Mouse (Mus musculus): ENCODE results near the gene Lancl1. TPM values are rescaled to one million over a fixed set of nuclear protein-coding genes. Genes with fewer than 3 reads are reported as not detected.

The Lancl1 gene
- polyA plus RNA-seq, 1 experiment from 2014 or later: 25.8 TPM

DNA sequence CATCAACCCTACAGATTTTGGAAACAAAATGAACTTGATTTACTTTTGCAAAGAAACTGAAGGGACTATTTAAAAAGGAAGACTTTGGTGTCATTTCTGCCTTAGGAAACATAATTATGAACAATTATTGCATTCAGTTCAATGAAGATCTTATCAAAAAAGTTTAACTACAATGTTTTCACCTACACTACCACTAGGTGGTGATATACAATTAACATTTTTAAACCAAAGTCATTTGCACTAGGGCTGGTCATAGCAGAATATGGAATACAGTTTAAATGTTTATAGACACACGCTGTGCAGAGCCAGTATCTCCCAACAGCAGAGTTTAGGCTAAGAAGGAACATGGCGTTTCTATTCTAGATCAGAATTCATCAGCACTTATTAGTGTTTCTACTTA lies 24.5 kb downstream of the Lancl1 start:
- WGBS (ENCODE audit: insufficient replicate concordance): 53% methylated on average over 2 of the region's 2 CpGs
- H3K9me3 ChIP-seq (replicated peaks): no peaks in the 10 kb centered on the region
- DNase-seq: no peak
- no peak overlapping the region for H3K9ac ChIP-seq
- no peaks in the 10 kb centered on the region for H3K27me3 ChIP-seq
- 0 out of 2 replicates have a peak, but pooled peaks cover 3% of the 10 kb centered on the region for H3K36me3 ChIP-seq
- H3K4me2 ChIP-seq: no peak overlapping the region
- ATAC-seq (ENCODE audit: low read depth): no peak
- no peak overlapping the region for H3K4me3 ChIP-seq (replicated peaks)
- H3K4me1 ChIP-seq (replicated peaks): no peaks in the 10 kb centered on the region
- H3K27ac ChIP-seq: no peak overlapping the region

DNA sequence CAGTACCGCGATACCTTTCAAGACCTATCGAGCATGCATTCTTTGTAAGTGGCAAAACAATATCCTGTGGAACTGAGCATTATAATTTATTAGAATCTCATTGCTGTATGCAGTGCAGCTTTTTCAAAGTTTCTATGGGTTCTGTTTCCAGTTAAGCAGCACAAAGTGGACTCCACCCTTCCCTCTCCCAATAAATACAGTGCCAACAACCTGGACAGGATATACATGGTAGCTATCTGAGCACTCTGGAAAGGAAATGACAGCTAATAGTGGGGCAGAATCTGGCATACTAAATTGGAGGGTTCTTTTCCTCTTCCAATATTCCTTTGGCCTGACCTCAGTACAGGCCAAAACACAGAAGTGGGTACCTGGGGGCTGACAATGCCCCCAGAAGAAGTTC lies 28.2 kb downstream of the Lancl1 start:
- Histone ChIP-seq H3K4me3 (replicated peaks) (no peak overlapping the region), H3K27me3 (no peaks in the 10 kb centered on the region), H3K4me2 (no peak overlapping the region), H3K9ac (no peak overlapping the region), H3K9me3 (replicated peaks) (no peaks in the 10 kb centered on the region), H3K4me1 (replicated peaks) (no peaks in the 10 kb centered on the region), H3K36me3 (peaks cover 8% of the 10 kb centered on the region; the same call in 1 of the 2 replicates), H3K27ac (no peak overlapping the region)
- WGBS (ENCODE audit: insufficient replicate concordance): 86% methylated on average over 3 of the region's 3 CpGs
- DNase-seq (no peak), ATAC-seq (ENCODE audit: low read depth) (no peak)

DNA sequence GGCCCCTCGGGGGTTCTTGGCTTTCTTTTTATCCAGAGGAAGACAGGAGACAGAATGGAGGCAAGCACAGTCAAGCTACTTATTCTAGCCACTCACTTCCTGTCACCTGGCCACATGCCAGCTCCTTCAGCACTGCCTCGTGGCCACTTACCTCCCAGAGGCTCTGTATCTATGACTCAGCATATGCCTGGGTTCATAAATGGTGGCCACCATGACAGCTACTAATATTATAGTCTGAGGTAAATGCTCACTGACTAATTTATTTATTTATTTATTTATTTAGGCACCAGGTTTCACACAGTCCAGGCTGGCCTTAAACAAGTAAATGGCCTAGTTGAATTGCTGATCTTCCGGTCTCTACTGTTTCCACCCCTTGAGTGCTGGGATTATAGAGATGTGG lies 35.0 kb downstream of the Lancl1 start:
- Histone ChIP-seq H3K36me3 (peaks cover 34% of the 10 kb centered on the region), H3K27ac (no peak overlapping the region), H3K4me2 (no peak overlapping the region), H3K27me3 (no peaks in the 10 kb centered on the region), H3K4me1 (replicated peaks) (peaks cover 3% of the 10 kb centered on the region), H3K4me3 (replicated peaks) (no peak overlapping the region), H3K9me3 (replicated peaks) (no peaks in the 10 kb centered on the region), H3K9ac (no peak overlapping the region)
- no peak for ATAC-seq (ENCODE audit: low read depth)
- 47% methylated on average over 3 of the region's 3 CpGs for WGBS (ENCODE audit: insufficient replicate concordance)
- no peak for DNase-seq

DNA sequence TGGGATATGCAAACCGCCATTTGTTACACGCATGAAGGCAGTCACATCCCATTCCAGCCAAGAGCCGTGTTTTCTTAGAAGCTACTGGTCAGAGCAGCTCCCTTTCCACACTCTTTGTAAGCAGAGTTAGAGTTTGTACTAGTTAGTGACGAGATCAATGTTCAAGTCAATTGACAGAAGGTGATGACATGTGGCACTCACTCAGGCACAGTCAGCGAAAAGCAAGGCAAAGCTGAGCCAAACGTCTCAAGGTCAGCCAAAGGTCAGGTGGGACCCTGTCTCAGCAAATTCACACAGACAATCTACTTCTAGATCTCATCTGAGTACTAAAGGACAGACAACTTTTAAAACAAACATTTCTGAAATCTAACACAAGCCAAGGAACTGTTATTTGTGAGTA lies 36.4 kb downstream of the Lancl1 start:
- H3K4me2 ChIP-seq: no peak overlapping the region
- H3K9me3 ChIP-seq (replicated peaks): no peaks in the 10 kb centered on the region
- DNase-seq (no peak), ATAC-seq (ENCODE audit: low read depth) (no peak)
- 76% methylated on average over 6 of the region's 6 CpGs for WGBS (ENCODE audit: insufficient replicate concordance)
- H3K4me3 ChIP-seq (replicated peaks): no peak overlapping the region
- peaks cover 34% of the 10 kb centered on the region for H3K36me3 ChIP-seq
- no peak overlapping the region for H3K9ac ChIP-seq
- no peak overlapping the region for H3K27ac ChIP-seq
- H3K4me1 ChIP-seq (replicated peaks): peaks cover 14% of the 10 kb centered on the region
- no peaks in the 10 kb centered on the region for H3K27me3 ChIP-seq

DNA sequence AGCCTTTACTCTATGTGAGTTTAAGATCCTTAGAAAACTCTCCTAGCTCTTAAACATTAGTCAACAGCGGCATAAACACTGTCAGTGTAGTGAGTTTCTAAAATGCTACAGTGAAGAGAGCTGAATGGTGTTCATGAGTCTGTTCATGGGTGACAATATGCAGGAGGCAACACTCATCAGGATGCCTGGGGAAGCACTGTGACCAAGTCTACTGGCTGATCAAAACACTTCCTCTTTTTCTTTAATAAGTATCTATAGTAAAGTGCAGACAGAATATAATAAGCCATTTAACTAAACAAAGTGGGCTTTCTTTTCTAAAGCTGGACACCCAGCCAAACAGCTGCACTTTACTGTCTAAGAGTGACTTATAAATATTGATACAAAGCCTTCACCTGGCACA lies 37.3 kb downstream of the Lancl1 start:
- Histone ChIP-seq H3K27ac (no peak overlapping the region), H3K4me2 (no peak overlapping the region), H3K4me3 (replicated peaks) (no peak overlapping the region), H3K36me3 (peaks cover 30% of the 10 kb centered on the region), H3K4me1 (replicated peaks) (peaks cover 14% of the 10 kb centered on the region), H3K9ac (no peak overlapping the region), H3K9me3 (replicated peaks) (no peaks in the 10 kb centered on the region), H3K27me3 (no peaks in the 10 kb centered on the region)
- 72% methylated on average over 1 of the region's 1 CpGs for WGBS (ENCODE audit: insufficient replicate concordance)
- DNase-seq (no peak), ATAC-seq (ENCODE audit: low read depth) (no peak)

DNA sequence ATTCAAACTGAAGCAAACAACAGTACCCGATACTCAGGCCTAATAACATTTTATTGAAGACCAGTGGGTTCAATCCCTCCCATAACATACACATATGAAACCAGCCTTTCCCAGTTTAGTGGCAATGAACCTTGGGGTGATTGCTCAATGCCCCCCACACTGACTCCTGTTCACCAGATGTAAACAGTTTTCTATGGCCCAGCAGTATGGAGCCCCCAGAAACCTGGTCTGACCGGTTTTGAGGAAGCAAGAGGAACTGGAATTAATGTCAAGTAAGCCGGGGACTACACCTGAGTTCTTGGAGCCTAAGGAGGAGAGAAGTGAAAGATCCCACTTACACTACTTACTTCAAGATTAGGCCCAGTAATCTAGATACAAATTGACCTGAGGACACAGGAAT lies 38.2 kb downstream of the Lancl1 start:
- DNase-seq (no peak), ATAC-seq (ENCODE audit: low read depth) (no peak)
- Histone ChIP-seq H3K4me3 (replicated peaks) (no peak overlapping the region), H3K27ac (no peak overlapping the region), H3K27me3 (no peaks in the 10 kb centered on the region), H3K36me3 (peaks cover 26% of the 10 kb centered on the region), H3K9me3 (replicated peaks) (no peaks in the 10 kb centered on the region), H3K4me2 (no peak overlapping the region), H3K9ac (no peak overlapping the region), H3K4me1 (replicated peaks) (peaks cover 14% of the 10 kb centered on the region)
- WGBS (ENCODE audit: insufficient replicate concordance): 70% methylated on average over 3 of the region's 3 CpGs

DNA sequence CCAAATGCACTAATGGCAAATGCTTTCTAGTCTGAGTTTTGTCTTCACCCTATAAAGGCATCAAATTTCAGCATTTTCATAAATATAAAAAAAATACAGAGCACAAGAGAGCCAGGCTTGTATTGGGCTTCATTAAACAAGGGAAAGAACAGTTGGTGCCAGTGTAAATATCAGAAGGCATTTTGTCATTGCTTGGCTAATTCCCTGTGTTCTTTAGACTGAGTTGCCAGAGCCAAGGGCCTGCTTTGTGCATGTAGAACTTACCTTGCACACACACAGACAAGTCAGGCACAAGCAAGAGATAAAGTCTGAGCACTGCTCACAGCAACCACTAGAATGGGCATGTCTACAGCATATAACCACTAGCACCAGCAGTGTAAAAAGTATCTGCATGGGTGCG lies 40.1 kb downstream of the Lancl1 start:
- peaks cover 14% of the 10 kb centered on the region for H3K4me1 ChIP-seq (replicated peaks)
- ATAC-seq (ENCODE audit: low read depth) (no peak), DNase-seq (no peak)
- no peak overlapping the region for H3K27ac ChIP-seq
- H3K36me3 ChIP-seq: peaks cover 9% of the 10 kb centered on the region; the same call in 1 of the 2 replicates
- no peaks in the 10 kb centered on the region for H3K27me3 ChIP-seq
- no peak overlapping the region for H3K9ac ChIP-seq
- 88% methylated on average over 1 of the region's 1 CpGs for WGBS (ENCODE audit: insufficient replicate concordance)
- no peaks in the 10 kb centered on the region for H3K9me3 ChIP-seq (replicated peaks)
- H3K4me3 ChIP-seq (replicated peaks): no peak overlapping the region
- no peak overlapping the region for H3K4me2 ChIP-seq

DNA sequence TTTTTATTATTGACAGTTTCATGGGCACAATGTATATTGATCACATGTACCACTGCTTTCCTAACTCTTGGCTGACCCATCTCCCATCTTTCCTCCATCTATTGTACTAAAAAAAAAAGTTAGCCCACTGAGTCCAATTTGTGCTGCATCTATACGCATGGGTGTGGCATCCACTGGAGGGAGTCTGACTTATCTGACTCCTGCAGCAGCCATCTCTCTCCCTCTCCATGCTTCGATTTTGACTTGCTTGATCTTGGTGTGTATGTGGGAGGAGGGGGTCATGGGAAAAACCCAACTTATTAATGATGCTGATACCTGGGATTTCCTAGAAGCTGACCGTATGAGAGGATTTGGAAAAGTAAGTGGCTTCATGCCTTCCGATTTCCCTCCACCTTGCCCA lies 40.5 kb downstream of the Lancl1 start:
- no peaks in the 10 kb centered on the region for H3K27me3 ChIP-seq
- peaks cover 14% of the 10 kb centered on the region for H3K4me1 ChIP-seq (replicated peaks)
- no peak overlapping the region for H3K4me2 ChIP-seq
- WGBS (ENCODE audit: insufficient replicate concordance): 43% methylated on average over 4 of the region's 4 CpGs
- H3K36me3 ChIP-seq: peaks cover 8% of the 10 kb centered on the region; the same call in 1 of the 2 replicates
- ATAC-seq (ENCODE audit: low read depth) (peak; percentile 81), DNase-seq (no peak)
- no peak overlapping the region for H3K9ac ChIP-seq
- H3K4me3 ChIP-seq (replicated peaks): no peak overlapping the region
- no peaks in the 10 kb centered on the region for H3K9me3 ChIP-seq (replicated peaks)
- no peak overlapping the region for H3K27ac ChIP-seq

DNA sequence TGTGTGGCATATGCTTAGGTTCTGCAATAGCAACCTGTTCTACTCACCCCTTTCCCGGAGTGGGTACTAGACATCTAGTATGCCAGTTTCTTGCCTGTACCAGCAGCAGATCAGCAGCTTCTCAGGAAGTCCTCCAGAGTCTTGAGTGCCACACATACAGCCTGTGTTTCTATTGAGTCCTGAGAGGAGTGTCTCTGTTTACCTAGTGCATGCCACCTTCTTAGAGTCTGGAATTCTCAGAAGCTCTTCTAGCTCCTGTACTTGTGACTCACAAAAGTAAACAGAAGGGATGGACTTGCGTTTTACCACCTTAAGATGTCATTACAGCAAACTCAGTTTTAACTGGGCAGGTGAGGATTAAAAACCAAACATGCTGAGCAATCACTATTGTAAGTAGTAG lies 41.9 kb downstream of the Lancl1 start:
- H3K27ac ChIP-seq: no peak overlapping the region
- ATAC-seq (ENCODE audit: low read depth): no peak

DNA sequence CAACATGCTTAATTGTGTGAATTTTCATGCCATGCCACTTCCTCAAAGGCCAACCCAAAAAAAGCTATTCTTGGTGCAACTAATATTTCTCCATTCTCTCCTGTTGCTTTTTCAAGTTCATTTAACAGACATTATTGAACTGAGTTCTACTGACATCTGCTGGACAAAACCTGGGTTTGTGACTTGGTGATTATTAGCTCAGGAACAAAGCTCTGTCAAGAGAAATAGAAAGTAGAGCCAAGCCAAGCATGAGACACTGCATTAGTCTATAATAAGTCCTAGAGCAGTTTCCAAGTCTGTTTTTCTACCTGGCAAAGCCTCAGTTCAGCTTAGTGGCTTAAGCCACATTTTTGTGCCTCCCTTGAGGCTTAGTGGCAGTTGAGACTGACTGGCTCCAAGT lies 45.9 kb downstream of the Lancl1 start:
- H3K9ac ChIP-seq: no peak overlapping the region
- no peak overlapping the region for H3K27ac ChIP-seq
- no peaks in the 10 kb centered on the region for H3K36me3 ChIP-seq
- no peak for DNase-seq
- no peak overlapping the region for H3K4me2 ChIP-seq
- no peak for ATAC-seq (ENCODE audit: low read depth)
- no peak overlapping the region for H3K4me3 ChIP-seq (replicated peaks)
- no peaks in the 10 kb centered on the region for H3K9me3 ChIP-seq (replicated peaks)
- peaks cover 6% of the 10 kb centered on the region for H3K4me1 ChIP-seq (replicated peaks)
- H3K27me3 ChIP-seq: no peaks in the 10 kb centered on the region

More for the DNA sequence above, 41.9 kb downstream of the Lancl1 start:
- Histone ChIP-seq H3K9me3 (replicated peaks) (no peaks in the 10 kb centered on the region), H3K4me1 (replicated peaks) (peaks cover 14% of the 10 kb centered on the region), H3K4me3 (replicated peaks) (no peak overlapping the region), H3K36me3 (no peaks in the 10 kb centered on the region), H3K4me2 (no peak overlapping the region), H3K9ac (no peak overlapping the region), H3K27me3 (no peaks in the 10 kb centered on the region)
- DNase-seq: no peak
- WGBS (ENCODE audit: insufficient replicate concordance): 60% methylated on average over 2 of the region's 2 CpGs

DNA sequence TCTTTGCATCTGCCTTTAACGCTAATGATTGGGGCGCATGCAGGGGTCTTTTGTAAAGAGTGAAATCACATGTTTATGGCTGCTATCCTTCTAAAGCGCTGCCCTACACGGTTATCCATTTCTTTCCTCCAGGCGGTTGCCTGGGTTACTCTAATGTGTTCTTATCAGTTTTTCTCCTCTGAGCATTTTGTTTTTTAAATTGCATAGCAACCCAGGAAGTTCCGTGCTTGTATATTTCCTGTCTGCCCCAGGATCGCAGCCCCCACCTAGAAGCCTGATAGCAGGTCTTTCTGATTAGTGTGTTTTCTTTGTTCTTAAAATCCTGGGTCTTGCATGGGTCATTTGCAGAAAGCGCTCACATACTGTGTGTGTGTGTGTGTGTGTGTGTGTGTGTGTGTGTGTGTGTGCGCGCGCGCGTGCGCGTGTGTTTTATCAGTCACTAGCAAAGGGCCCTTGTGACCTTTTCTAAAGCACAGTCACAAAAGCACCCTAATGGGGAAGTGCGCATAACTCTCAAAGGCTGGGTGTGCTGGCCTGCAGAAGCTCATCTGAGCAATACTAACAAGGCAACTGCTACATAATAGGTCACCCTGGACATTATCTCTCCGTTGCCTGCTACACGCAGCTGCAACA lies 51.0 kb downstream of the Lancl1 start:
- H3K4me2 ChIP-seq: peak overlapping the region; percentile 32
- no peak for DNase-seq
- H3K27me3 ChIP-seq: no peaks in the 10 kb centered on the region
- ATAC-seq (ENCODE audit: low read depth): peak; percentile 66
- H3K9me3 ChIP-seq (replicated peaks): no peaks in the 10 kb centered on the region
- H3K27ac ChIP-seq: no peak overlapping the region
- 44% methylated on average over 18 of the region's 18 CpGs for WGBS (ENCODE audit: insufficient replicate concordance)
- H3K9ac ChIP-seq: no peak overlapping the region
- no peak overlapping the region for H3K4me3 ChIP-seq (replicated peaks)
- no peaks in the 10 kb centered on the region for H3K36me3 ChIP-seq
- 0 out of 2 replicates have a peak, but pooled peaks cover 9% of the 10 kb centered on the region for H3K4me1 ChIP-seq (replicated peaks)

DNA sequence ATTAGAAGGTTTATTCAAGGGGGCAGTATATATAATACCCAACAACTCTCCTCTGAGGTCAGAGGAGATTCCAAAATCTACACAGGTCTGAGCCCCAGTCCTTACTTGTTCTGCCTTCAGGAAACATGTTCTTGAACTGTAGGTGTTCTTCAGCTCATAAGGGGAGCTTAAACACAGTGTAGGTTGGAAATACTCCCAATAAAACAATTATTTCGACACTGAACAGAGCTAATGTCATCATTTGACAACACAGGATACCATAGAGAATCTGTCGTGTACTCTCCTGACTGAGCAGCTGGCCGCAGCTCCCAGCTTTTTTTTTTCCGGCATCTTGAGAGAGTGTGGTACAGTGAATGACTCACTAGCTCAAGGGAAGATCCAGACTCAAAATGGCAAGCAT lies 52.8 kb downstream of the Lancl1 start:
- no peak overlapping the region for H3K4me3 ChIP-seq (replicated peaks)
- H3K27me3 ChIP-seq: no peaks in the 10 kb centered on the region
- H3K36me3 ChIP-seq: no peaks in the 10 kb centered on the region
- H3K4me1 ChIP-seq (replicated peaks): 0 out of 2 replicates have a peak, but pooled peaks cover 9% of the 10 kb centered on the region
- ATAC-seq (ENCODE audit: low read depth) (no peak), DNase-seq (no peak)
- H3K27ac ChIP-seq: no peak overlapping the region
- 66% methylated on average over 4 of the region's 4 CpGs for WGBS (ENCODE audit: insufficient replicate concordance)
- H3K9me3 ChIP-seq (replicated peaks): no peaks in the 10 kb centered on the region
- no peak overlapping the region for H3K9ac ChIP-seq
- H3K4me2 ChIP-seq: no peak overlapping the region

All from liver, embryonic 13.5 days (tissue).